In genomic region chr4:143380716-143381004, GRCm38 (mm10) we compare ENCODE assay signal across 9 mouse cellular contexts. TPM values are rescaled to one million over a fixed set of nuclear protein-coding genes. Genes with fewer than 3 reads are reported as not detected.
A peak's percentile ranks its signal among the peaks of the same experiment; 100 is the strongest.
DNase-seq lines count a peak whose midpoint lies in the region; ATAC-seq and TF ChIP-seq lines count a peak whose summit lies in the region.
"Had no signal": no experiment of that assay in that cellular context is flagged by ENCODE, and none has a peak within 500 bp of the region (broad histone marks: within the 10 kb centered on the region; RNA-seq: fewer than 3 reads in every experiment).

No protein-coding gene starts in this region.

- no peak overlapping the region for H3K4me2 ChIP-seq in hindbrain, embryonic 11.5 days (replicated peaks; ENCODE audit: low read depth, low read length)
- H3K4me2 ChIP-seq in hindbrain, embryonic 16.5 days (ENCODE audit: low read length), result no peak overlapping the region
- H3K4me2 ChIP-seq in embryonic facial prominence, embryonic 14.5 days (ENCODE audit: low read depth, low read length), result no peak overlapping the region
- H3K4me2 ChIP-seq in neural tube, embryonic 11.5 days (ENCODE audit: low read depth), result peak overlapping the region; percentile 2; the same call in 1 of the 2 replicates
- H3K4me2 ChIP-seq: embryonic facial prominence, embryonic 15.5 days had no signal

- no peak overlapping the region for H3K9ac ChIP-seq in hindbrain, embryonic 11.5 days (ENCODE audit: low read depth, low read length)
- no peak overlapping the region for H3K9ac ChIP-seq in hindbrain, embryonic 16.5 days (ENCODE audit: low read depth, low read length)
- no peak overlapping the region for H3K9ac ChIP-seq in embryonic facial prominence, embryonic 14.5 days (ENCODE audit: low read depth, low read length)
- H3K9ac ChIP-seq in neural tube, embryonic 11.5 days (ENCODE audit: low read length), result no peak overlapping the region
- H3K9ac ChIP-seq: embryonic facial prominence, embryonic 15.5 days had no signal

- H3K36me3 ChIP-seq in hindbrain, embryonic 11.5 days (ENCODE audit: control insufficient read depth, insufficient read depth, low read length), result no peaks in the 10 kb centered on the region
- no peaks in the 10 kb centered on the region for H3K36me3 ChIP-seq in hindbrain, embryonic 16.5 days (ENCODE audit: control insufficient read depth, insufficient read depth, low read length)
- H3K36me3 ChIP-seq in embryonic facial prominence, embryonic 14.5 days (ENCODE audit: control insufficient read depth, insufficient read depth, low read length), result no peaks in the 10 kb centered on the region
- H3K36me3 ChIP-seq in neural tube, embryonic 11.5 days (ENCODE audit: control insufficient read depth, insufficient read depth, low read length), result no peaks in the 10 kb centered on the region
- H3K36me3 ChIP-seq: embryonic facial prominence, embryonic 15.5 days had no signal

- no peaks in the 10 kb centered on the region; the same call in 1 of the 2 replicates for H3K27me3 ChIP-seq in hindbrain, embryonic 11.5 days (ENCODE audit: control insufficient read depth, insufficient read depth, low read length)
- H3K27me3 ChIP-seq in hindbrain, embryonic 16.5 days (replicated peaks; ENCODE audit: control insufficient read depth, insufficient read depth, low read length), result no peaks in the 10 kb centered on the region; the same call in 1 of the 2 replicates
- peaks cover 10% of the 10 kb centered on the region; the same call in 1 of the 2 replicates for H3K27me3 ChIP-seq in embryonic facial prominence, embryonic 14.5 days (replicated peaks; ENCODE audit: control insufficient read depth, insufficient read depth, low read length)
- H3K27me3 ChIP-seq in neural tube, embryonic 11.5 days (ENCODE audit: control insufficient read depth, insufficient read depth, low read length), result no peaks in the 10 kb centered on the region

- H3K4me1 ChIP-seq in hindbrain, embryonic 11.5 days (replicated peaks; ENCODE audit: control insufficient read depth, insufficient read depth, low read length), result 0 out of 2 replicates have a peak, but pooled peaks cover 3% of the 10 kb centered on the region
- H3K4me1 ChIP-seq in hindbrain, embryonic 16.5 days (ENCODE audit: control insufficient read depth, insufficient read depth, low read depth, low read length), result peaks cover 12% of the 10 kb centered on the region; the same call in 1 of the 2 replicates
- no peaks in the 10 kb centered on the region for H3K4me1 ChIP-seq in bone marrow, adult 2 months (ENCODE audit: control insufficient read depth, insufficient read depth, low read length)
- H3K4me1 ChIP-seq in embryonic facial prominence, embryonic 14.5 days (ENCODE audit: control insufficient read depth, insufficient read depth, low read length), result no peaks in the 10 kb centered on the region
- peaks cover 8% of the 10 kb centered on the region for H3K4me1 ChIP-seq in neural tube, embryonic 11.5 days (ENCODE audit: control insufficient read depth, insufficient read depth, low read length)
- H3K4me1 ChIP-seq: embryonic facial prominence, embryonic 15.5 days had no signal

- DNase-seq in hindbrain, embryonic 11.5 days (ENCODE audit: low spot score), result peak; percentile 75
- DNase-seq in right cerebral cortex, postnatal 4 days, result peak; percentile 77
- no peak for DNase-seq in right cerebral cortex, postnatal 25 days
- DNase-seq in embryonic facial prominence, embryonic 14.5 days (ENCODE audit: low spot score), result peak; percentile 43
- DNase-seq in neural tube, embryonic 11.5 days (ENCODE audit: low spot score), result peak; percentile 63
- no peak for DNase-seq in T-cell, adult 2 months (ENCODE audit: low spot score)

- peak overlapping the region; percentile 75; the same call in 1 of the 2 replicates for H3K27ac ChIP-seq in hindbrain, embryonic 11.5 days (ENCODE audit: low read depth, low read length)
- H3K27ac ChIP-seq in hindbrain, embryonic 16.5 days (ENCODE audit: low read depth, low read length), result no peak overlapping the region
- H3K27ac ChIP-seq in bone marrow, adult 2 months (ENCODE audit: control insufficient read depth, insufficient read depth, low read depth, low read length, poor library complexity), result no peak overlapping the region
- H3K27ac ChIP-seq in embryonic facial prominence, embryonic 14.5 days (replicated peaks; ENCODE audit: low read depth, low read length), result no peak overlapping the region
- H3K27ac ChIP-seq in neural tube, embryonic 11.5 days (ENCODE audit: low read depth, low read length), result peak overlapping the region; percentile 84
- H3K27ac ChIP-seq: embryonic facial prominence, embryonic 15.5 days had no signal

- no peak for ATAC-seq in hindbrain, embryonic 11.5 days (ENCODE audit: low FRiP score)
- ATAC-seq in hindbrain, embryonic 16.5 days, result no peak
- no peak for ATAC-seq in embryonic facial prominence, embryonic 14.5 days (ENCODE audit: low read depth)
- ATAC-seq in neural tube, embryonic 11.5 days (ENCODE audit: insufficient read depth, low FRiP score, low TSS enrichment), result no peak

- TF ChIP-seq POLR2A in bone marrow, adult 2 months (IDR thresholded peaks at IDR 0.05; ENCODE audit: borderline replicate concordance, control insufficient read depth, low read depth, low read length), result no peak

- WGBS in hindbrain, embryonic 11.5 days, result 2% methylated on average over 5 of the region's 5 CpGs
- under 1% methylated on average over 5 of the region's 5 CpGs for WGBS in hindbrain, embryonic 16.5 days
- WGBS in bone marrow, adult 2 months, result under 1% methylated on average over 5 of the region's 5 CpGs
- WGBS in embryonic facial prominence, embryonic 14.5 days, result 1% methylated on average over 5 of the region's 5 CpGs
- 1% methylated on average over 5 of the region's 5 CpGs for WGBS in neural tube, embryonic 11.5 days

- H3K9me3 ChIP-seq in hindbrain, embryonic 11.5 days (ENCODE audit: control insufficient read depth, low read length), result no peaks in the 10 kb centered on the region
- H3K9me3 ChIP-seq in hindbrain, embryonic 16.5 days (ENCODE audit: control insufficient read depth, low read length), result no peaks in the 10 kb centered on the region
- H3K9me3 ChIP-seq in embryonic facial prominence, embryonic 14.5 days (ENCODE audit: control insufficient read depth, low read length), result no peaks in the 10 kb centered on the region
- no peaks in the 10 kb centered on the region for H3K9me3 ChIP-seq in neural tube, embryonic 11.5 days (ENCODE audit: control insufficient read depth, low read length)
- H3K9me3 ChIP-seq: embryonic facial prominence, embryonic 15.5 days had no signal

- no peak overlapping the region for H3K4me3 ChIP-seq in hindbrain, embryonic 11.5 days (ENCODE audit: low read depth, low read length)
- H3K4me3 ChIP-seq in hindbrain, embryonic 16.5 days (ENCODE audit: low read length), result no peak overlapping the region
- no peak overlapping the region for H3K4me3 ChIP-seq in bone marrow, adult 2 months (replicated peaks; ENCODE audit: control insufficient read depth, low read depth, low read length)
- H3K4me3 ChIP-seq in embryonic facial prominence, embryonic 14.5 days (ENCODE audit: low read depth, low read length), result no peak overlapping the region
- no peak overlapping the region for H3K4me3 ChIP-seq in neural tube, embryonic 11.5 days (ENCODE audit: low read depth, low read length)
- H3K4me3 ChIP-seq: embryonic facial prominence, embryonic 15.5 days had no signal

- peak; percentile 17; the same call in 1 of the 2 replicates for TF ChIP-seq CTCF in bone marrow, adult 2 months (IDR thresholded peaks at IDR 0.05; ENCODE audit: control insufficient read depth, insufficient read depth, low read length)

RNA-seq across cellular contexts. Expression of gene Pramel1, which starts 13.6 kb away (rescaled TPM):
- polyA plus RNA-seq in hindbrain, embryonic 11.5 days (2014; fragmentation: Nextera tagmentation; extraction: Ambion mirVana), result not detected in 2 replicates
- polyA plus RNA-seq in hindbrain, embryonic 16.5 days (2015; fragmentation: Nextera tagmentation; extraction: Ambion mirVana), result not detected in 2 replicates
- not detected in 2 replicates for polyA plus RNA-seq in bone marrow, adult 2 months (2011; ENCODE audit: insufficient read depth, insufficient read length, low replicate concordance, missing spikeins)
- polyA plus RNA-seq in embryonic facial prominence, embryonic 14.5 days (2014; fragmentation: Nextera tagmentation; extraction: Ambion mirVana), result not detected in 2 replicates
- not detected in 2 replicates for polyA plus RNA-seq in neural tube, embryonic 11.5 days (2014; fragmentation: Nextera tagmentation; extraction: Ambion mirVana)
- polyA plus RNA-seq: embryonic facial prominence, embryonic 15.5 days had no signal

RNA-seq across cellular contexts. Expression of gene Lrrc38, which starts 31.1 kb away (rescaled TPM):
- polyA plus RNA-seq in hindbrain, embryonic 11.5 days (2014; fragmentation: Nextera tagmentation; extraction: Ambion mirVana), result 0.51 TPM in 1 of 2 replicates, not detected in the other
- 0.38 and 0.69 TPM in 2 replicates for polyA plus RNA-seq in hindbrain, embryonic 16.5 days (2015; fragmentation: Nextera tagmentation; extraction: Ambion mirVana)
- not detected in 2 replicates for polyA plus RNA-seq in bone marrow, adult 2 months (2011; ENCODE audit: insufficient read depth, insufficient read length, low replicate concordance, missing spikeins)
- polyA plus RNA-seq in embryonic facial prominence, embryonic 14.5 days (2014; fragmentation: Nextera tagmentation; extraction: Ambion mirVana), result 2.2 and 2.3 TPM in 2 replicates
- polyA plus RNA-seq in neural tube, embryonic 11.5 days (2014; fragmentation: Nextera tagmentation; extraction: Ambion mirVana), result 0.48 and 1.1 TPM in 2 replicates

RNA-seq across cellular contexts. Expression of gene Pramef8, which starts 31.6 kb away (rescaled TPM):
- 17.0 and 19.4 TPM in 2 replicates for polyA plus RNA-seq in hindbrain, embryonic 11.5 days (2014; fragmentation: Nextera tagmentation; extraction: Ambion mirVana)
- 21.7 and 23.2 TPM in 2 replicates for polyA plus RNA-seq in hindbrain, embryonic 16.5 days (2015; fragmentation: Nextera tagmentation; extraction: Ambion mirVana)
- polyA plus RNA-seq in bone marrow, adult 2 months (2011; ENCODE audit: insufficient read depth, insufficient read length, low replicate concordance, missing spikeins), result 3.4 and 4.3 TPM in 2 replicates
- polyA plus RNA-seq in embryonic facial prominence, embryonic 14.5 days (2014; fragmentation: Nextera tagmentation; extraction: Ambion mirVana), result 8.8 and 12.1 TPM in 2 replicates
- 17.3 and 17.4 TPM in 2 replicates for polyA plus RNA-seq in neural tube, embryonic 11.5 days (2014; fragmentation: Nextera tagmentation; extraction: Ambion mirVana)

Comparison
In these comparisons a context has a peak if more than half of its experiments do, and no peak if none do; other contexts are left out.
1. DNase-seq: peak in hindbrain, embryonic 11.5 days (single experiment), right cerebral cortex, postnatal 4 days (single experiment), embryonic facial prominence, embryonic 14.5 days (single experiment) and neural tube, embryonic 11.5 days (single experiment); none in right cerebral cortex, postnatal 25 days (single experiment) and T-cell, adult 2 months (single experiment).
2. H3K27ac ChIP-seq: peak in hindbrain, embryonic 11.5 days (single experiment) and neural tube, embryonic 11.5 days (single experiment); none in hindbrain, embryonic 16.5 days (single experiment), bone marrow, adult 2 months (single experiment) and embryonic facial prominence, embryonic 14.5 days (single experiment).